Mouse (Mus musculus): Measurements from ENCODE around the gene Btbd9. TPM values are rescaled to one million over a fixed set of nuclear protein-coding genes. Genes with fewer than 3 reads are reported as not detected.

The Btbd9 gene
- polyA plus RNA-seq, 1 experiment from 2014 or later = 63.4 TPM

DNA sequence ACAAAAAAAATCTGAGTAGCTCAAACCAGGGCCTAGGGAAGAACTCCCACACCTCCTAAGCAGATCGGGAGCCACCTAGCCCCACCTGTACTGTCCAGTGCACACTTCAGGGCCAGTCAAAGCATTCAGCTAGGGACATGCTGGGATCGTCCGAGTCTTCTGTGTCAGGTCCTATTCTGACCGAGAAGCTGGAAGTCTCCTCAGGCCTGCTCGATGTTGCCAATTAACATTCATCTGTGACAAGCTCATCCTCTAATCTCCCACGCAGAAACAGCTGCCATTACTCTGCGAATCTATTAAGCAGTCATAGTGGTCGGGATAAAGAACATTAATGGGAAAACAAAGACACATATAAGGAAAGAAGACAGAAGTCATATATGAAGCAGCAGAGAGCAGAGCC is 106.0 kb downstream of the Btbd9 start:
- DNase-seq (ENCODE audit: low spot score) (no peak), ATAC-seq (replicated peaks; ENCODE audit: low FRiP score) (no peak)
- Histone ChIP-seq H3K27ac (ENCODE audit: low read depth, low read length) (no peak overlapping the region), H3K4me2 (ENCODE audit: low read depth, low read length, severe bottlenecking) (no peak overlapping the region), H3K4me3 (ENCODE audit: low read depth, low read length) (no peak overlapping the region), H3K27me3 (ENCODE audit: control insufficient read depth, insufficient read depth, low read length) (no peaks in the 10 kb centered on the region), H3K36me3 (ENCODE audit: control insufficient read depth, insufficient read depth, low read length) (no peaks in the 10 kb centered on the region), H3K9ac (ENCODE audit: low read length) (no peak overlapping the region), H3K4me1 (replicated peaks; ENCODE audit: control insufficient read depth, insufficient read depth, low read length) (peaks cover 14% of the 10 kb centered on the region), H3K9me3 (ENCODE audit: control insufficient read depth, low read length) (no peaks in the 10 kb centered on the region)
- 59% methylated on average over 8 of the region's 8 CpGs for WGBS

DNA sequence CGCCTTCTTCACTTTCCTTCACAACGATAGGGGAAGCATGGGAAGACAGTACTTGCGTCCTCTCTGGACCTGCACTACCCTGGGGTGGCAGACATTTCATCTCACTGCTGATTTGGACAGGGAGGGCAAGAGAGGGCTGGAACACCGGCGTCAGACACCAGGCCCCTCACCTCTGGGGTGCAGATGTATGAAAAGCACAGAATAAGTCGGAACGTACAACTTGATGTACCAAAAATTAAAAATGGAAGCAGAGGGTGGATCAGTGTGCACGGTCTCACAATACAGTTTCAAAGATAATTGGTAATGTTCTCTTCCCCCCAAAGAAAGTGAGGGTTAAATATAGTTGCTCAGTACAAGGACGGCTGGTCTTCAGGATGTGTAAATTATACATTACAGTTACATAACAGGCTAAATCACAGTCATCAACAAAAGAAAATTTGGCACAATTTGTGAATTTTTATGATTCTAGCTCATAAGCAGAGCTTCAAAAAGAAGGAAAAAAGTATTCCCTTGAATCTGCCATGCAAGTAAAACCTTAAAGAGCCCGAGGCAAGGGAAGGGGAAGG is 106.7 kb downstream of the Btbd9 start:
- no peak for DNase-seq (ENCODE audit: low spot score)
- Histone ChIP-seq H3K27ac (ENCODE audit: low read depth, low read length) (no peak overlapping the region), H3K4me1 (replicated peaks; ENCODE audit: control insufficient read depth, insufficient read depth, low read length) (peaks cover 14% of the 10 kb centered on the region), H3K4me2 (ENCODE audit: low read depth, low read length, severe bottlenecking) (no peak overlapping the region), H3K36me3 (ENCODE audit: control insufficient read depth, insufficient read depth, low read length) (no peaks in the 10 kb centered on the region), H3K27me3 (ENCODE audit: control insufficient read depth, insufficient read depth, low read length) (no peaks in the 10 kb centered on the region), H3K9ac (ENCODE audit: low read length) (no peak overlapping the region), H3K4me3 (ENCODE audit: low read depth, low read length) (no peak overlapping the region), H3K9me3 (ENCODE audit: control insufficient read depth, low read length) (no peaks in the 10 kb centered on the region)
- ATAC-seq (replicated peaks; ENCODE audit: low FRiP score) = no peak
- WGBS = 85% methylated on average over 10 of the region's 10 CpGs

DNA sequence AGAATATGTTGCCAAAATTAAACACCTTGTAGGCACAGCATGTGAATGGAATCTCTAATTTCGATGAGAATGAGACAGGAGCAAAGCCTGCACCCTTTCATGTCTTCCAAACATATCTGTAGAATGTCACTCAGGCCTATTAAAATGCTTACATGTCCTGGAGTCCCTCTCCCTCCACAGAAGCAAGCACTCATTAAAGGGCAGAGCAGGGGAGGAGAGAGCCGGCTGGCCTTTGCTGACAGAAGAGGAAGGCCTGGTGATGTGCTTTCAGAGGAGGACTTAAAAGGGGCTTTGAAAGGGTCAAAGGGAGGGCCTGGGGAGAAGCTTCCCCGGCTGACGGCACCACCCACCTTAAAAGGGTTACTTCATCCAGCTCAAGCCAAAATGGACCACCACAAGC is 107.9 kb downstream of the Btbd9 start:
- peaks cover 16% of the 10 kb centered on the region for H3K4me1 ChIP-seq (replicated peaks; ENCODE audit: control insufficient read depth, insufficient read depth, low read length)

DNA sequence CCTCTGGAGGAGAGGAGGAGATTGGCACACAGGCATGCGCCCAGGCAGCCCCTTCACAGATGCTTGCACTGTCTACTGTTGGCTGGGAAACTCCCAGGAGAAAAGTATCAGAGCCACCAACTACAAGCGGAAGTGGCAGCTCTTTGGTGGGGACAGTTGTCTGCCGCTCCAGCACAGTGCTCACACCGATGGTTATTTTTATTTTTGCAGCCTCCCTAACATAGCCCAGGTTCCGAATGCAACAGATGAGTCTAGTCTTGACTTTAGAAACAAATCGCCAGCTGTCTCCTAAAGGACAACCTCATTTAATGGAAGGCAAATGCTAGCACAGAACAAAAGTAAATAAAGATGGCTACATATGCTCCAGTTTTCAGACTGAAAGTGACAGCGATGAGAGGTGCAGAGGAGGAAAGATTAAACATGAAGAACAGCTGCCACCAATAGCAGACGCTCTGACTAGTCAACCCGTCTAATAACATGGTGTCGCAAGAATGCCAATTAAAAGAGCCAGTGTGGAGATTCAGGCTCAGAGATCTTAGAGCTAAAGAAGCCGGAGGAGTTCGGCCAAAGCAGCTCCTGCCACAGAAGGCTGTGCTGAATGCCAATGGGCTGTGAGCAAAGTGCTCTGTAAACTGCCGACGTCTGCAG is 108.6 kb downstream of the Btbd9 start:
- Histone ChIP-seq H3K27ac (ENCODE audit: low read depth, low read length) (peak overlapping the region; percentile 61; the same call in 1 of the 2 replicates), H3K4me1 (replicated peaks; ENCODE audit: control insufficient read depth, insufficient read depth, low read length) (peaks cover 16% of the 10 kb centered on the region), H3K36me3 (ENCODE audit: control insufficient read depth, insufficient read depth, low read length) (no peaks in the 10 kb centered on the region), H3K9me3 (ENCODE audit: control insufficient read depth, low read length) (no peaks in the 10 kb centered on the region), H3K4me3 (ENCODE audit: low read depth, low read length) (no peak overlapping the region), H3K4me2 (ENCODE audit: low read depth, low read length, severe bottlenecking) (no peak overlapping the region), H3K9ac (ENCODE audit: low read length) (no peak overlapping the region), H3K27me3 (ENCODE audit: control insufficient read depth, insufficient read depth, low read length) (no peaks in the 10 kb centered on the region)
- ATAC-seq (replicated peaks; ENCODE audit: low FRiP score) (no peak; the same call in 1 of the 2 replicates), DNase-seq (ENCODE audit: low spot score) (no peak)
- 43% methylated on average over 14 of the region's 14 CpGs for WGBS

More for the DNA sequence above, 107.9 kb downstream of the Btbd9 start:
- no peaks in the 10 kb centered on the region for H3K9me3 ChIP-seq (ENCODE audit: control insufficient read depth, low read length)
- H3K9ac ChIP-seq (ENCODE audit: low read length) = no peak overlapping the region
- H3K4me3 ChIP-seq (ENCODE audit: low read depth, low read length) = no peak overlapping the region
- DNase-seq (ENCODE audit: low spot score) = no peak
- no peaks in the 10 kb centered on the region for H3K36me3 ChIP-seq (ENCODE audit: control insufficient read depth, insufficient read depth, low read length)
- no peak overlapping the region for H3K4me2 ChIP-seq (ENCODE audit: low read depth, low read length, severe bottlenecking)
- no peak; the same call in 1 of the 2 replicates for ATAC-seq (replicated peaks; ENCODE audit: low FRiP score)
- no peaks in the 10 kb centered on the region for H3K27me3 ChIP-seq (ENCODE audit: control insufficient read depth, insufficient read depth, low read length)
- 10% methylated on average over 4 of the region's 4 CpGs for WGBS
- H3K27ac ChIP-seq (ENCODE audit: low read depth, low read length) = peak overlapping the region; percentile 61; the same call in 1 of the 2 replicates

DNA sequence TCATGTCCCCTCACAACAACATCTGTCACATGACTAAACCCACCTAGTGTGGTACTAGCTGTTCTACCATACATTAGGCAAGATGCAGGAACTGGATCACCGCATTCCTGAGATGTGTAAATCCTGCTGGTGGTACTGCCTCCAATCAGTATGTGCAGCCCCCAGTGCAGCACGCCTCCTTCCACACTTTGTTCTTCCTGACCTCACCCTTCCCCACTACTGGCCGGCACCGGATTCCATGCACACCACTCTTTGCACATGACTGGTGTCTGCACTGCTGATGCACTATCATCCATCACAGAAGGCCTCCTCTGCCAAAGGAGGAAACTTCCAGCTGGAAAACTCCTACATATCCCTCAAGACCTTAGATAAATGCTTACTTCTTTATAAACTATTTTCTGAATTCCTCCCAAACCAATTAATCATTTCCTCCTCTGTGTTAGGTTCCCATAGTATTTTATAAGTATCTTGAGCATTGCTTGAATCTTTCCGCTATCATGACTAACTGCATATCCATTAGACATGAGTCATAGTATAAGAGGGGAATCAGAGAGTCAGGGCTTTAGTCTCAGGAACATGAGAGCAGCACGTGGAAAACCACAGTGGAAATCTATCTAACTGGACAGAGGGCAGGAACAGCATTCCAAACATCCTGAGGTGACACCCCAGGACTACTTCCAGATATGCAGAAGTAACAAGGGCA is 111.1 kb downstream of the Btbd9 start:
- no peaks in the 10 kb centered on the region for H3K9me3 ChIP-seq (ENCODE audit: control insufficient read depth, low read length)
- no peak overlapping the region for H3K9ac ChIP-seq (ENCODE audit: low read length)
- no peaks in the 10 kb centered on the region for H3K27me3 ChIP-seq (ENCODE audit: control insufficient read depth, insufficient read depth, low read length)
- H3K27ac ChIP-seq (ENCODE audit: low read depth, low read length) = no peak overlapping the region
- peaks cover 14% of the 10 kb centered on the region for H3K4me1 ChIP-seq (replicated peaks; ENCODE audit: control insufficient read depth, insufficient read depth, low read length)
- no peak overlapping the region for H3K4me3 ChIP-seq (ENCODE audit: low read depth, low read length)
- H3K4me2 ChIP-seq (ENCODE audit: low read depth, low read length, severe bottlenecking) = no peak overlapping the region
- 89% methylated on average over 6 of the region's 6 CpGs for WGBS
- no peak for DNase-seq (ENCODE audit: low spot score)
- H3K36me3 ChIP-seq (ENCODE audit: control insufficient read depth, insufficient read depth, low read length) = no peaks in the 10 kb centered on the region
- no peak for ATAC-seq (replicated peaks; ENCODE audit: low FRiP score)

DNA sequence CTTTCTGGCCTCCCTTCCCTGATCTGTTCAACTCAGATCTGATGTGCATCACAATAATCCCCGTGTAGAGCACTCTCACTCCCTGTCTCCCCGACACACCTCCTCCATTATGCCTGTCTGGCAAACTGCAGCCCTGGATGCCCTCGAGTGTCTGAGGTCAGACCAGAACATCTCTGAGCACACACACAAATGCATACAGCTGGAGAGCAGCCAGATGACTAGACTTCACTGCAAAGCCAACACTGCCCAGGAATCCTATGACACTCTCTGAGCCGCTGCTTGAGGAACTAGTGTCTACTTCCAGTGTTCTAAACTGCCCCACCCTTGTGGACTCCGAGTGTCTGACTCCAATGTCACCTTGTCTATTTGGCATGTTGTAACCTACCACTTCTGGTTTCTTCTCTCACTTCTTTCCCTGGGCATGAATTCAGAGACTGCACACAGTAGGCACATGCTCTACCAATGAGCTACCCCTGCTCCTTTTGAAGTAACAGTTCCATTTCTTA is 112.0 kb downstream of the Btbd9 start:
- Histone ChIP-seq H3K36me3 (ENCODE audit: control insufficient read depth, insufficient read depth, low read length) (no peaks in the 10 kb centered on the region), H3K27ac (ENCODE audit: low read depth, low read length) (no peak overlapping the region), H3K9ac (ENCODE audit: low read length) (no peak overlapping the region), H3K27me3 (ENCODE audit: control insufficient read depth, insufficient read depth, low read length) (no peaks in the 10 kb centered on the region), H3K4me3 (ENCODE audit: low read depth, low read length) (no peak overlapping the region), H3K4me2 (ENCODE audit: low read depth, low read length, severe bottlenecking) (no peak overlapping the region), H3K9me3 (ENCODE audit: control insufficient read depth, low read length) (no peaks in the 10 kb centered on the region), H3K4me1 (replicated peaks; ENCODE audit: control insufficient read depth, insufficient read depth, low read length) (peaks cover 13% of the 10 kb centered on the region)
- 67% methylated on average over 5 of the region's 5 CpGs for WGBS
- no peak for ATAC-seq (replicated peaks; ENCODE audit: low FRiP score)
- DNase-seq (ENCODE audit: low spot score) = no peak

DNA sequence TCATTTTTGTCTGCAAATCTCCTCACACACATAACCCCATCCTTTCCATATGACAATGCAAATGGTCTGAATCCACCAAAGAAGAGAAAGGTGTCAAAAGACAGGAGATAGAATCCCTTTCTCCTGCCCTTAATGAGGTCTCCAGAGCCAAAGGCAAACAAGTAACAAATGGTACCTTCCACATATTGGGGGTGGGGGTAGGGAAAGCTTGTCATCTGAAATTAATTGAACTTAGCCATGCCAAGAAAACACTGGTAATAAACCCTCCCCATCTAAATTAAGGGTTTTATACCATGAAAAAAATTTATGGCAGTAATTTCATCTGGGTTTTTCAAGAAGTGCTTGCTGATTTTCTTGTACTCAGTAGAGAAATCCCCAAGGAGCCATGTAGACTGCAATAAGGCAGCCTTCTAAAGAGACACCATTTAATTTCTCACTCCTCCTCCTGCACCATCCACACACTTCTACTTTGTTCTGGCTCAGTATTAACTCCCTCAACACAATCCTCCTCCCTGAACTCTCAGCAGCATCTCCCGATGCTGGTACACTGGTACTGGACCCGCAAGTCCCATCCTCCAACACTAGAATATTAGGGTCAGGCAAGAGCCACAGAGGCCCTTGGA is 115.5 kb downstream of the Btbd9 start:
- Histone ChIP-seq H3K27ac (ENCODE audit: low read depth, low read length) (no peak overlapping the region), H3K9me3 (ENCODE audit: control insufficient read depth, low read length) (no peaks in the 10 kb centered on the region), H3K4me3 (ENCODE audit: low read depth, low read length) (no peak overlapping the region), H3K36me3 (ENCODE audit: control insufficient read depth, insufficient read depth, low read length) (no peaks in the 10 kb centered on the region), H3K4me2 (ENCODE audit: low read depth, low read length, severe bottlenecking) (no peak overlapping the region), H3K4me1 (replicated peaks; ENCODE audit: control insufficient read depth, insufficient read depth, low read length) (peaks cover 4% of the 10 kb centered on the region; the same call in 1 of the 2 replicates), H3K9ac (ENCODE audit: low read length) (no peak overlapping the region), H3K27me3 (ENCODE audit: control insufficient read depth, insufficient read depth, low read length) (no peaks in the 10 kb centered on the region)
- DNase-seq (ENCODE audit: low spot score) (no peak), ATAC-seq (replicated peaks; ENCODE audit: low FRiP score) (no peak)
- WGBS = 88% methylated on average over 2 of the region's 2 CpGs

DNA sequence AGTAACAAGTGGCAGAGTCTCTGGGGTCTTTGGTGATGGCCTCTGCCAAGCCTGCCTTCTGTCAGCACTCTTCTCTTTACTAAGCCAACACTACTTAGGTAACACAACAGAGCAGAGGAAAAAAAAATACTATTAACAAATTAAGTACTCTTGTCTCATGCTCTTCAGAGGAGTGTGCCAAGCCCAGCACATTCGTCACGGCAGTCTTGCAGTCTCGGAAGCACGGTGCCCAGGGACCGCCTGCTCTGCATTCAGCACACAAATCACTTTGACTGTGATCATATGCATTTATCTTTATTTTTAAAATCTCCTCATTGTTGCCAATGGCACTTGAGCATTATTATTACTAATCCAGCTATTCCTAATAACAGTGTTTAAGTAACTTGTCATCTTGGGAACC is 116.6 kb downstream of the Btbd9 start:
- H3K9me3 ChIP-seq (ENCODE audit: control insufficient read depth, low read length) = no peaks in the 10 kb centered on the region
- H3K4me2 ChIP-seq (ENCODE audit: low read depth, low read length, severe bottlenecking) = no peak overlapping the region
- no peak overlapping the region for H3K27ac ChIP-seq (ENCODE audit: low read depth, low read length)
- WGBS = 87% methylated on average over 5 of the region's 5 CpGs
- no peak overlapping the region for H3K4me3 ChIP-seq (ENCODE audit: low read depth, low read length)
- peaks cover 4% of the 10 kb centered on the region; the same call in 1 of the 2 replicates for H3K4me1 ChIP-seq (replicated peaks; ENCODE audit: control insufficient read depth, insufficient read depth, low read length)
- H3K36me3 ChIP-seq (ENCODE audit: control insufficient read depth, insufficient read depth, low read length) = no peaks in the 10 kb centered on the region
- no peak overlapping the region for H3K9ac ChIP-seq (ENCODE audit: low read length)
- DNase-seq (ENCODE audit: low spot score) = no peak
- ATAC-seq (replicated peaks; ENCODE audit: low FRiP score) = no peak
- no peaks in the 10 kb centered on the region for H3K27me3 ChIP-seq (ENCODE audit: control insufficient read depth, insufficient read depth, low read length)

Measured in forebrain, embryonic 11.5 days (tissue).